Mouse (Mus musculus) heart, postnatal 0 days (tissue): ENCODE data around the gene Card10.

Source experiments
- CTCF ChIP-seq: IDR thresholded peaks from 2 replicates; pipeline ENCODE4 v1.5.1; 2016; ENCODE audit warnings: antibody characterized with exemption, control low read depth, low read depth
- EP300 ChIP-seq: IDR thresholded peaks from 2 replicates; pipeline ENCODE4 v1.6.1; 2016; ENCODE audit warnings: antibody characterized with exemption, low read depth

DNA sequence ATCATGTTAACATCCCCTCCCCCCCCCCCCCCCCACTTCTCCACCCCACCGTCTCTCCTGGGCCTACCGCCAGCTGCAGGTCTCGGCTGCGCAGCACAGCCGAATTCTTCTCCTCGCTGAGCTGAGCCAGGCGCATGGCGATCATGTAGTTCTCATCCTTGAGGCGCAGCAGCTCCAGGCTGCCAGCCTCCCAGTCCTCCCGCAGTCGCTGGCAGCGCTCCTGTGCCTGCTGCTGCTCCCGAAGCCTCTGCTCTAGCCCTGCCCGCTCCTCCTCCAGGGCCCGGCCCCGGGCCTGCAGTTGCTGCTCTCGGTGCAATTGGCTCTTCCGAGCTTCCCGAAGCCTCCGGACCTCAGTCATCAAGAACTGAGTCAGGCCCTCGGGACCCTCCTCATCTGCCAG lies 3.8 kb downstream of the Card10 start:
- TF ChIP-seq CTCF (no peak), EP300 (no peak)
